In the genomic region with DNA sequence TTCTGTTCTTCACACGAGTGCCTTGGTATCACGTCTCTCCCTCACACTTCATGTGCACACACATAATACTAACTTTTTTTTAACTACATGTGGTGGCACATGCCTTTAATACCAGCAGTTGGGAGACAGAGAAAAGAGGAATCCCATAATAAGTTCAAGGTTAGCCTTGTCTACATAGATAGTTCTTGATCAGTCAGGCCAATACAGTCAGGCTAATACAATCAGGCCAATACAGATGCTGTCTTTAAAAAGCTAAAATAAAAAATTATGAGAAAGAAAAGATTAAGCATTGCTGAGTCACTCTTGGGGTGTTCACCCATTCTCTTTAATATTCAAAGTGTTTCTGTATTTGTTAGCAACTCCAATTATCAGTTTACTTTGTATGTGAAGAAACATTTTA, we compare ENCODE assay signal across 13 mouse cellular contexts.
"Had no signal": no experiment of that assay in that cellular context is flagged by ENCODE, and none has a peak within 500 bp of the region (broad histone marks: within the 10 kb centered on the region; RNA-seq: fewer than 3 reads in every experiment).

No protein-coding gene starts in this region.

- DNase-seq: kidney, postnatal 14 days; lung, adult 2 months; right cerebral cortex, postnatal 4 days; spleen, adult 18-20 months; thymus, adult 18-20 months; thymus, postnatal 25 days had no signal

- H3K9ac ChIP-seq: kidney, embryonic 15.5 days; midbrain, embryonic 15.5 days; neural tube, embryonic 12.5 days had no signal

- ATAC-seq: intestine, embryonic 16.5 days; midbrain, embryonic 15.5 days had no signal

- H3K4me3 ChIP-seq: kidney, embryonic 15.5 days; left cerebral cortex, adult 2 months; limb, embryonic 10.5 days; midbrain, embryonic 15.5 days; neural tube, embryonic 12.5 days had no signal

- H3K27me3 ChIP-seq: kidney, embryonic 15.5 days; midbrain, embryonic 15.5 days; neural tube, embryonic 12.5 days had no signal

- H3K4me1 ChIP-seq: limb, embryonic 10.5 days; midbrain, embryonic 15.5 days; neural tube, embryonic 12.5 days had no signal

- H3K36me3 ChIP-seq: kidney, embryonic 15.5 days; limb, embryonic 10.5 days; midbrain, embryonic 15.5 days; neural tube, embryonic 12.5 days had no signal

- H3K4me2 ChIP-seq: kidney, embryonic 15.5 days; midbrain, embryonic 11.5 days; midbrain, embryonic 15.5 days; neural tube, embryonic 12.5 days had no signal

- H3K27ac ChIP-seq: kidney, embryonic 15.5 days; left cerebral cortex, adult 2 months; limb, embryonic 10.5 days; midbrain, embryonic 15.5 days; neural tube, embryonic 12.5 days had no signal

- H3K9me3 ChIP-seq: kidney, embryonic 15.5 days; limb, embryonic 10.5 days; midbrain, embryonic 15.5 days; neural tube, embryonic 12.5 days had no signal
